Mouse (Mus musculus): ENCODE data around the gene Mest.
A peak's percentile ranks its signal among the peaks of the same experiment; 100 is the strongest.

Gene Mest

GRCm38 (mm10) chr6:30709115-30709514, 14.2 kb upstream of the Mest start:
- DNase-seq, result no peak

GRCm38 (mm10) chr6:30710371-30711364, 12.7 kb upstream of the Mest start:
- no peak for DNase-seq

GRCm38 (mm10) chr6:30711365-30711763, 12.0 kb upstream of the Mest start:
- no peak for DNase-seq

- DNase-seq, result no peak
These were observed 10.9 kb upstream of the Mest start for GRCm38 (mm10) chr6:30712484-30712883.

- no peak for DNase-seq
These were observed 9.9 kb upstream of the Mest start for GRCm38 (mm10) chr6:30713455-30713854.

- no peak for DNase-seq
These were observed 9.5 kb upstream of the Mest start for GRCm38 (mm10) chr6:30713896-30714295.

GRCm38 (mm10) chr6:30714891-30715471, 8.4 kb upstream of the Mest start:
- no peak for DNase-seq

GRCm38 (mm10) chr6:30716796-30717195, 6.6 kb upstream of the Mest start:
- DNase-seq, result no peak

GRCm38 (mm10) chr6:30722385-30723164, 772 bp upstream of the Mest start:
- no peak for DNase-seq

- DNase-seq, result no peak
These were observed 7.1 kb downstream of the Mest start for GRCm38 (mm10) chr6:30730301-30730971.

- DNase-seq, result no peak
These were observed 9.3 kb downstream of the Mest start for GRCm38 (mm10) chr6:30732571-30733130.

GRCm38 (mm10) chr6:30734465-30734864, 11.1 kb downstream of the Mest start:
- DNase-seq, result no peak

- DNase-seq, result no peak
These were observed 11.8 kb downstream of the Mest start for GRCm38 (mm10) chr6:30734988-30735727.

GRCm38 (mm10) chr6:30735728-30736371, 12.5 kb downstream of the Mest start:
- DNase-seq, result no peak

GRCm38 (mm10) chr6:30736372-30736762, 13.0 kb downstream of the Mest start:
- no peak for DNase-seq

- no peak for DNase-seq
These were observed 13.7 kb downstream of the Mest start for GRCm38 (mm10) chr6:30736864-30737547.

GRCm38 (mm10) chr6:30737548-30738463, 14.5 kb downstream of the Mest start:
- DNase-seq, result peak in 1 of 2 experiments; percentile 7

GRCm38 (mm10) chr6:30738464-30739006, 15.2 kb downstream of the Mest start:
- no peak for DNase-seq

- no peak for DNase-seq
These were observed 15.9 kb downstream of the Mest start for GRCm38 (mm10) chr6:30739177-30739747.
